Mouse (Mus musculus): ENCODE measurements around the gene Limd1.

DNA sequence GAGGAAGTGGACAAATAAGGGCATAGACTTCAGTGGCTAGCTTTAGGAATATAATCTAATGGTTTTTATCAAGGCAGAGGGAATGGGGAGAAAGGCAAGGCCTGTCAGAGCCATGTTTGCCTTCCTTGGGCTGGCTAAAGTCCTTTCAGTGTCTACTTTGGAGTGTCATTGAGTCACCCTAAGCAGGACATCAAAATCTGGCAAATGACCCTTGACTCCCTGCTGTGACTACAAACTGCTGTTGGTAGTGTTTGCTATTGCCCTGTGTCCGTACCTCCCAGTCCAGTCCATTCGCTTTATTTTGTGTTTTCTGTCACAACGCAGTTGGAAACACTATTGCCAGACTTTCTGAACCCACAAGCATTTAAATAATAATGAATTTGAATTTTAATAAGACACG, 48.6 kb upstream of the Limd1 start:
- TF ChIP-seq CTCF (IDR thresholded peaks at IDR 0.05; ENCODE audit: low read depth) = no peak
- TF ChIP-seq EP300 (IDR thresholded peaks at IDR 0.05; ENCODE audit: low read depth) = no peak

Data from heart, postnatal 0 days (tissue).